ENCODE assay signal across 11 mouse cellular contexts in the genomic region with DNA sequence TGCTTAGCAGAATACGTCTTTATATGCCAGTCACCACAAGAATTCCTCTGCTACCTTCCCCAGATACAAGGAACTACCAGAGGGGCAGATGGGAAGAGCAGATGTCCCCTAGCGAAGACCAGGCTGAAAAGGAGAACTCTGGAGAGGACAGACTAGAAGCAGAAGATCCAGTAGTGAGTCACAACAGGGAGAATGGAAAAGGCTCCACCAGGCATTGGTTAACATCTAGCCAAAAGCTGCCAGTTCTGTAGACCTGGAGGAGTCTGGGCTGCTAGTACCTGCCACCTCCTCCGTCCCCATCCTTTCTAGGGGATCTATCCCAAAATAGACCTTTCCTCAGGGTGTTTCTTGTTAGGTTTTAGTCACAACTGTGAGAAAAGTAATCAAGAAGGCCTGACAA. TPM values are rescaled to one million over a fixed set of nuclear protein-coding genes. Genes with fewer than 3 reads are reported as not detected.
"Had no signal": no experiment of that assay in that cellular context is flagged by ENCODE, and none has a peak within 500 bp of the region (broad histone marks: within the 10 kb centered on the region; RNA-seq: fewer than 3 reads in every experiment).

No protein-coding gene starts in this region.

- DNase-seq: kidney, adult 2 months; kidney, postnatal 25 days; liver, embryonic 13.5 days; lung, adult 2 months; lung, postnatal 14 days; lung, postnatal 4 days; midbrain, embryonic 14.5 days; thymus, adult 2 months; thymus, postnatal 14 days; thymus, postnatal 4 days had no signal

RNA-seq across cellular contexts. Expression of a gene that starts 39.9 kb away (rescaled TPM):
- total RNA-seq: layer of hippocampus, postnatal 14 days had no signal
- polyA plus RNA-seq: midbrain, embryonic 14.5 days had no signal
